Mouse (Mus musculus) MEL (cell line): Measurements from ENCODE around the gene Klhl23.

Experiments used
- BHLHE40 ChIP-seq: IDR thresholded peaks from 2 replicates; pipeline ENCODE4 v1.6.1; 2012; ENCODE audit warnings: low read depth, mild to moderate bottlenecking, inconsistent platforms, low read length, improper control_type of control experiment, borderline replicate concordance
- CTCF ChIP-seq, 3 experiments: IDR thresholded peaks in 2 of 3; conservative IDR thresholded peaks in 1 of 3; 2 replicates each; pipeline ENCODE4 v1.5.1; 2011 to 2012; ENCODE audit warnings: low read length in 3 of 3, low read depth in 2 of 3, mild to moderate bottlenecking in 2 of 3, improper control_type of control experiment in 1 of 3, inconsistent platforms in 1 of 3, mixed read lengths in 1 of 3, moderate library complexity in 1 of 3; ENCODE audit not compliant: control insufficient read depth in 1 of 3, insufficient read depth in 1 of 3, poor library complexity in 1 of 3, severe bottlenecking in 1 of 3
- EP300 ChIP-seq, 2 experiments: IDR thresholded peaks; 2 replicates each; pipeline ENCODE4 v1.6.1; 2011; ENCODE audit warnings: improper control_type of control experiment in 2 of 2, low read length in 2 of 2, low read depth in 1 of 2, mild to moderate bottlenecking in 1 of 2
- ETS1 ChIP-seq: IDR thresholded peaks from 2 replicates; pipeline ENCODE4 v1.6.1; 2012; ENCODE audit warnings: low read depth, mild to moderate bottlenecking, inconsistent platforms, low read length, improper control_type of control experiment, moderate library complexity
- JUND ChIP-seq: IDR thresholded peaks from 2 replicates; pipeline ENCODE4 v1.6.1; 2011; ENCODE audit warnings: low read depth, mild to moderate bottlenecking, improper control_type of control experiment, low read length
- MAX ChIP-seq: IDR thresholded peaks from 2 replicates; pipeline ENCODE4 v1.6.1; 2011; ENCODE audit warnings: low read length, improper control_type of control experiment
- MXI1 ChIP-seq: IDR thresholded peaks from 2 replicates; pipeline ENCODE4 v1.6.1; 2011; ENCODE audit warnings: mild to moderate bottlenecking, low read depth, low read length, improper control_type of control experiment
- POLR2A ChIP-seq, 2 experiments: IDR thresholded peaks; 2 replicates each; pipeline ENCODE4 v1.6.1; 2011 to 2012; ENCODE audit warnings: low read length in 2 of 2, mild to moderate bottlenecking in 2 of 2, control low read depth in 1 of 2, improper control_type of control experiment in 1 of 2, low read depth in 1 of 2, moderate library complexity in 1 of 2; ENCODE audit not compliant: control insufficient read depth in 1 of 2, insufficient read depth in 1 of 2, poor library complexity in 1 of 2
- POLR2AphosphoS2 ChIP-seq: IDR thresholded peaks from 2 replicates; pipeline ENCODE4 v1.6.1; 2011; ENCODE audit warnings: low read length, improper control_type of control experiment
- POLR2AphosphoS5 ChIP-seq: IDR thresholded peaks from 2 replicates; pipeline ENCODE4 v1.6.1; 2012; ENCODE audit warnings: low read depth, borderline replicate concordance, mild to moderate bottlenecking, inconsistent platforms, low read length, moderate library complexity, mixed read lengths
- TBP ChIP-seq: IDR thresholded peaks from 2 replicates; pipeline ENCODE4 v1.8.0; 2011; ENCODE audit warnings: low read depth, low read length, improper control_type of control experiment
- TCF12 ChIP-seq: IDR thresholded peaks from 2 replicates; pipeline ENCODE4 v1.6.1; 2014; ENCODE audit warnings: low read depth, mild to moderate bottlenecking, inconsistent platforms, low read length, improper control_type of control experiment, moderate library complexity
- USF1 ChIP-seq: IDR thresholded peaks from 2 replicates; pipeline ENCODE4 v1.6.1; 2014; ENCODE audit warnings: low read depth, mild to moderate bottlenecking, inconsistent platforms, low read length, improper control_type of control experiment, moderate library complexity
- ZNF384 ChIP-seq: IDR thresholded peaks from 2 replicates; pipeline ENCODE4 v1.6.1; 2012; ENCODE audit warnings: low read depth, mild to moderate bottlenecking, inconsistent platforms, low read length, improper control_type of control experiment

DNA sequence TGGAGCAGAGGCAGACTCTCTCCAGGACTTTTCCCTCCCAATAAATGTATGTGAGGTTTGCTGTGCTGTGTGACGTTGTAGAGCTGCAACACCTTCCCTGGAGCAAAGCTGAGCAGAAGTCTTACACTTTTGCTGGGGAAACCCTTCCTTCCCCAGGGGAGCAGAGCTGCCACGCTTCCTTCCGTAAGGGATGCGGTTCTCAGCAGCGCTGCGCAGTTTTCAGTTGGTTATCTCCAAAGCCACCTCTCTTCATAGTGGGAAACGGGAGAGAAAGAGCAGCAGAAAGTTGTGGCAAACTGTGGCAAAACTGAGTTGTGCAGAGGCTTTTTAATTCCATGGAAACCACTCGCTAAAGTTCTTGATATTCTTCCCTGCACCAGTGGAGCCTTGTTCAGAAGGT is 18.0 kb upstream of the Klhl23 start:
- peak in 1 of 2 experiments; percentile 42; a peak in 1 of 4 replicates for TF ChIP-seq POLR2A (IDR thresholded peaks at IDR 0.05; ENCODE audit: control insufficient read depth in 1 of 2, insufficient read depth in 1 of 2, low read depth in 1 of 2, low read length in 2 of 2, poor library complexity in 1 of 2)
- TF ChIP-seq CTCF (IDR thresholded peaks at IDR 0.05 in 2 of 3, conservative IDR thresholded peaks at IDR 0.05 in 1 of 3; ENCODE audit: control insufficient read depth in 1 of 3, insufficient read depth in 1 of 3, low read depth in 2 of 3, low read length in 3 of 3, poor library complexity in 1 of 3, severe bottlenecking in 1 of 3): no peak
- TF ChIP-seq BHLHE40: no peak
- 0 out of 2 replicates have a peak, but pooled peaks have one; percentile 35 for TF ChIP-seq ETS1
- TF ChIP-seq ZNF384: no peak
- no peak for TF ChIP-seq POLR2AphosphoS5
- TF ChIP-seq USF1: no peak
- no peak for TF ChIP-seq JUND
- no peak for TF ChIP-seq MXI1
- TF ChIP-seq TBP: peak; percentile 63; the same call in 1 of the 2 replicates
- peak; percentile 45 to 59; a peak in 3 of 4 replicates for TF ChIP-seq EP300 (IDR thresholded peaks at IDR 0.05; ENCODE audit: low read depth in 1 of 2, low read length in 2 of 2)
- TF ChIP-seq MAX: no peak
- TF ChIP-seq TCF12: no peak
- TF ChIP-seq POLR2AphosphoS2: no peak
